Mouse (Mus musculus): ENCODE measurements around the gene Plekhh2.

GRCm38 (mm10) chr17:84579817-84580216, 68.1 kb downstream of the Plekhh2 start:
- TF ChIP-seq CTCF (conservative IDR thresholded peaks at IDR 0.05; ENCODE audit: low read length) (no peak), POU5F1 (IDR thresholded peaks at IDR 0.05; ENCODE audit: borderline replicate concordance, low read length) (no peak), NANOG (IDR thresholded peaks at IDR 0.05; ENCODE audit: borderline replicate concordance, low read length) (no peak)
